Mouse (Mus musculus) ovary, postnatal 36 days (tissue): Measurements from ENCODE around the gene Tmem9b.

ENCODE experiments used
- DNase-seq: peaks from one replicate; pipeline ENCODE4 v3.0.0; 2022; ENCODE audit warnings: low spot score, mixed read lengths

Tmem9b gene

GRCm38 (mm10) chr7:109739822-109740370 is 12.8 kb downstream of the Tmem9b start:
- DNase-seq: no peak

DNA sequence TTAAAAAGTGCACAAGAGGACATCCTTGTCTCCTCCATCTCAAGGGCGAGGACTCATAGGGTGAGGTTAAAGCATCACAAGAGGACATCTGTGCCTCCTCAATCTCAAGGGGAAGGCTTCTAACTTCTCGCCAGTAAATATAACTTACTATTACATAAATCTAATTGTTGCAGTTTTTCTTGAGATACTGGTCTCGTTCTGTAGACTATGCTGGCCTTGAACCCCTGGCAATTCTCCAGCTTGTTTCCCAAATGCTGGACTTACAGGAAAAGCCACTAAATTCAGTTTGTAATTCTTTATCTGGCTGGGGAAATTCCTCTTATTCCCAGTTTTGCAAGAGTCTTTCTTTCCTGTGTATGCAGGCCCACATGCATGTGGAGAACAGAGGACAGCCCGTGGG is 17.9 kb downstream of the Tmem9b start:
- no peak for DNase-seq

DNA sequence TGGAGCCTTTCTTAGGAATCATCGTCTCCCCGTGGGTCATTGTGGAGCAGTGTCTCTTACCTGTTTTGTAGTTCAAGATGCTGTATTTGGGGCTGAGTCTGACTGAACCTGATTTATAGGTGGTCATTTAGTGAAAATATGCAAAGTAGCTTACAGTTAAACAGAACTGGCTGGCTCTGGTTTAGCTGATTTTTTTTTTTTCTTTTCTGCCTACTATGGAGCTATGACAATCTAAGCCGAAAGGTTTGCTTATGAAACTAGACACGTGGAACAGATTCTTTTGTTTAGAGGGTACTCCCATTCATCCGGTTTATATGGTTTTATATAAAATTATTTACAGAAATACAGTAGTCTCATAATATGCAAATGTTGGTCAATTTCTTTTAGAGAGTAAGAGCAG is 21.0 kb downstream of the Tmem9b start, which contains the start of gene Ascl3:
Ascl3 (minus strand) TSS at position 101 of the 400 bp plus-strand sequence.
- no peak for DNase-seq

DNA sequence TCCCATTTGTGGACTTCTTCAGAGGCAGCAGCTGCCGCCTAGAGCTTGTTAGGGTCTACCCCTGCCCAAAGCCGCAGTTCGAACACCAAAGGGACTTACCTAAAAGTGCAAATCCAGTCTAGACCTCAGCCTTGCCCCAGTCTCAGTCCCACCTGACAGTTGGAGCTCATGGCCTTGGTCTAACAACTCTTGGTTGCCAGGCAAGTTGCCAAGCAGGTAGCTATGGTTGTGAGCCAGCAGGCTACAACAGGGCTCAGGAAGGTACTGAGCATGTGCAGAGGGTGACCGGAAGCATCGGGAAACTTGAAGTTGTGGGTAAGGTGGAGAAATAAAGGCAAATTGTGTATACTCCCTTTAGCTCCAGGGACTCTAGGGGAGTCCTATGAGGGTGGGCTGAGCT is 29.0 kb downstream of the Tmem9b start, which contains the start of gene BC051019:
BC051019 (minus strand) TSS at position 154 of the 400 bp plus-strand sequence.
- no peak for DNase-seq

DNA sequence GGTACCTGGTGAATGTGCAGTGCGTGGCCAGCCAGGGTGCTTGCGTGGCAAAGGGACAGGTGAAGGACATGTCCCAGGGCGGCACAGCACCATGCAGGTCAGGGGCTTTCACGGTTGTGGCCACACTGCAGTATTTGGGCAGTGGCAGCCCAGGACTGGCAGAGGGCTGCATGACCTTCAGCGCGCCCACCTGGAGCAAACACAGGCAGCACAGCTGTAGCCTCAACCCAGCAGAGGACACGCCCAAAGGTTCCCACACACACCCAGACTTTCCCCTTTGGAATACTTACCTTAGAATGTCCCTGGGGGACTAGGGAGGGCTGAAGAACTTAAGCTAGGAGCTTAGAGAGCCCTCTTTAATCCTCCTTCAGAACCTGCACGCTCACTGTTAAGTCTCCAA is 29.6 kb downstream of the Tmem9b start:
- no peak for DNase-seq

- no peak for DNase-seq
Measured at GRCm38 (mm10) chr7:109722618-109723017, 30.1 kb downstream of the Tmem9b start.

GRCm38 (mm10) chr7:109719286-109719685 is 33.4 kb downstream of the Tmem9b start:
- no peak for DNase-seq

GRCm38 (mm10) chr7:109713434-109713982 is 39.2 kb downstream of the Tmem9b start:
- no peak for DNase-seq

DNA sequence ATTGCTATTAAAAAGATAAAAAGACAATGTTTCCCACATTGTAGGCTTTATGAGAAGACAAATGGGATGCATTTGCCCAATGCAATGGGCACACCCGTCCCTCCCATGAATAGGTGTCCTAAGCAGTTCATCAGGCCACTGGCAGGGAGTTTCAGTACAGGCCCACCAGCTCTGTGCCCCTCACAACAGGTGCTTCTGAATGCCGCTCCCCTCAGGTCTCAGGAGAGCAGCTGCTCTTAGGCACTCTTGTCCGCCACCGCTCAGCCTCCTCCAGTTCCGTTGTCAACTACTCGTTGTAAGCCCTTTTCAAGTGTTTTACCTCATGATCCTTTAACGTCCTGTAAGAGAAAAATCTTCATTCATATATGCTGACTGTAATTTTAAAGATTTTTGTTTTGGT is 40.5 kb downstream of the Tmem9b start:
- DNase-seq: no peak

- DNase-seq: no peak
Measured at GRCm38 (mm10) chr7:109710069-109710468, 42.6 kb downstream of the Tmem9b start.

DNA sequence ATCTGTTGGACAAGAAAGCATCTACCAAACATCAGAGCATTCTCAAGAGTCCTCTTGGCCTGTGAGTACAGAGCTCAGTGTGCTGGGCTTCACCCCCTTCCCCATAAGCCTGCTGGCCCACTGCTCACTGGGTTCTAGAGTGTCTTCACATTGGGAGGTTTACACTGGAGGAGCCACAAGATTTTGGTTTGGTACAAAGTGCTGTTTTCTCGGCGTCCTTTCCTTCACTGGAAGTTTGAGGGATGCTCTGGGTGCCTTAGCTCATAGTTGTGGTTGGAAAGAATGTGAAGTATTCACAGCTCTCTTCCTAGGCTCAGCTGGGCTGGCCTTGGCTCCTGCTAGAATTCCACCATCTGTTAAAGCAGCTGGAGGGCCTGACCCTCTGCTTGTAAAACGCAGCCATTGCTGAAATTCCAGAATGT is 43.7 kb downstream of the Tmem9b start:
- no peak for DNase-seq

DNA sequence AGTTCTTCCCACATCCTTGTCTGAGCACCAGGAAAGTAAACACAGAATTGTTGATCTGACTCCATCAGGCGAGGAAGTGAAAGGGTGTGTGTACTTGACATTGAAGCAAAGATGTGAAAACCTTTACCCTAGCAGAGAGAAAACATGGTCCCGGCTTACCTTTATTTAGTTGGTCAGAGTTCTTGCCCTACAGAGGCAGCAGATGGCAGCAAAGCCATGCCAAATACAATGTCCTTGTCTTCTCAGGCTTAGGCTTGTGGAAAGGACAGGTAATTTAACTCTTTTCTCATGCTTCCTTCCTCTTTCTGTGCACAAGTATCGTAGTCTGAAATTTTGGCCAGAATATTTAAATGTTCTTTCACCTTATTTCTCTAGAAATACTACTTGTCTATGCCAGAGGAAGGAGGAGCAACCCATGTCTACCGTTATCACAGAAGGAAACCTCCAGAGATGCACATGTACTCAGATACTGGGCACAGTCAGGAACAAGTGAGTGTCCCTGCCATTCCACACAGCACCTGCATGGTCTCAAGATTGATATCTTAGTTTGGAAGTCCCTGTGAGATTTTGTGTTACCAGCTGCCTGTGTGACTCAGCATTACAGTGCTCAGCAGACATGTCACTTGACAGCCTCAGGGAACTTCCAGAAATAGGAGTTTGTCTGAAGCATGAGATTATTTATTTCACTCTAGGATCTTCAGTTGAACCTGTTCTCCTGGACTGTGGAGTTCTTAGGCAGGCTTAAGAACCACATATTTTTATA is 45.5 kb downstream of the Tmem9b start:
- no peak for DNase-seq

DNA sequence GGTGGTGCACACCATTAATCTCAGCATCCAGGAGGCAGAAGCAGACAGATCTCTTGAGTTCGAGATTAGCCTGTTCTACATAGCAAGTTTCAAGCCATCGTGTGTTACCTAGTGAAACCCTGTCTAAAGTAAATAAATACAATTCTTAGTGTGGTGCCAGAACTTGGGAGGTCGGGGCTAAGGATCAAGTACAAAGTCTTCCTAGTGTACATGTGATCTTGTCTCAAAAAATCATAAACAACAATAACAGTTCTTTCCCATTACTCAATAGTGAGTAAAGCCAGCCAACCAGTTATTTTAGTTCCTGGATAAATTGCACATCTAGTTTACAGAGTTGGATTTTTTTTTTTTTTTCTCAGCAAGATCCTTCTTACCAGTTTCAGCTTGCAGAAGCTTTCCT is 48.2 kb downstream of the Tmem9b start:
- no peak for DNase-seq

DNA sequence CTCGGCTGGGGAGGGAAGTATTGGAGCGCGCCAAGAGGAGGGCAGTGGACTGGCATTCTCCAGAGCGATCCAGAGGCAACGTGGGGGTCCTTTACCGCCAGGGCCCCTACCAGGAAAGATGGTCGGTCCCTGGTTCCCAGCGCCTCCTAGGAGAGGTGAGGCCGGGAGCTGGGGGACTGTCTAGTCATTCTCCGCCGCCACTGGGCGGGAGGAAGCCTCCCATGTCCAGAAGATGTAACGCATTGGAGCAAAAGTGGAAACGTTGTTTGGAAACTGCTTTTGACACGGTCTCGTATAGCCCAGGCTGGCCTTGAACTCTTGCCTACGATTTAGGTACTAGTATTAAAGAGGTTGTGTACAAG is 48.7 kb downstream of the Tmem9b start:
- no peak for DNase-seq

- DNase-seq: peak; percentile 97
Measured at GRCm38 (mm10) chr7:109703190-109704015, 49.3 kb downstream of the Tmem9b start, which contains the start of the genes St5 and Akip1. Gene St5, minus strand, starts transcription at chr7:109703605. Gene Akip1, plus strand, starts transcription at chr7:109703690.

- DNase-seq: no peak
Measured at GRCm38 (mm10) chr7:109702721-109703120, 50.0 kb downstream of the Tmem9b start.

- no peak for DNase-seq
Measured at GRCm38 (mm10) chr7:109700213-109700612, 52.5 kb downstream of the Tmem9b start.

DNA sequence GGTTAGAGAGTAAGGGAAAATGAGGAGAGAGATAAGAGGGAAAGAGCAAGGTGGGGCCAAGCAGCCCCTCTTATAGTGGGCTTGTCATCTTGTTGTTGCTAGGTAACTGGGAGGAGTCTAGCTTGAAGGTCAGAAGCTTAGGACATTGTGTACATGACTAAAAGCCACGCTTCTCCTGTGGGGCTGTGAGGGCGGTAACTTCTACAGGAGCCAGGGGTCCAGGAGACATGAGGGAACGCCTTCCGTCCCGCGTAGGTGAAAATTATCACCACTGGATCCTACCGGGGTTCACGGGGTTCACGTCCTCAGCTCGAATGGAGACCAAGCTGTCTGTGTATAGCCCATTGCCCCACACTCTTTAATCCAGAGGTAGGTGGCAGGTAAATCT is 57.3 kb downstream of the Tmem9b start:
- DNase-seq: no peak

DNA sequence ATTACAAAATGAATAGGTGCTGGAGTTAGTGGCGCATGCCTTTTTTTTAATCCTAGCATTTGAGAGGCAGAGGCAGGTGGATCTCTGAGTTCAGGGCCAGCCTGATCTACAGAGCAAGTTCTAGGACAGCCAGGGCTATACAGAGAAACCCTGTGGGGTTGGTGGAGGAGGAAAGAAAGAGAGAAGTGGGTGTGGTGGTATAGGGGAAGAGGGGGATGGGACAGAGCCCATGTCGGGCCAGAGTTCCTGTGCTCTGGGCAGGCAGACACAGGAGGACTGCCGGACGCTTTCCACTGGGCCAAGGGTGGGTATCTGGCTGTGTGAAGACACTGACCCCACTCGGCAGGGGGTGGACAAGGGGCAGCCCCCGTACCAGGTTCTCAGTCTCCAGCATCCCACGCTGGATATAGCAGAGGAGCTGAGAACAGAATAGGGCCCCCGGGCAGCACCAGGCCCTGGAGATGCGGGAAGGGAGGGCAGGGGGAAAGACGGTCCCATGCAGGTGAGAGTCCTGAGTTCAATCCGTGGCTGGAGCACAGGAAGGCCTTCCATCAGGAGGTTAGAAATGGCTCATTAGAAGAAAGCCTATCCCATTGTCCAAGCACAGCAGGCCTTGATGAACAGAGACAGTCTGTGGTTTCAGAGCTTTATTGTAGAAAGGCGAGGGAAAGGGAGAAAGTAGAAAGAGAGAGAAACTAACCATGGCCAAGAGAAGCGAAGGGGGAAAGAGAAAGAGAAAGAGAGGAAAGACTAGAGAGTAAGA is 57.9 kb downstream of the Tmem9b start:
- no peak for DNase-seq

DNA sequence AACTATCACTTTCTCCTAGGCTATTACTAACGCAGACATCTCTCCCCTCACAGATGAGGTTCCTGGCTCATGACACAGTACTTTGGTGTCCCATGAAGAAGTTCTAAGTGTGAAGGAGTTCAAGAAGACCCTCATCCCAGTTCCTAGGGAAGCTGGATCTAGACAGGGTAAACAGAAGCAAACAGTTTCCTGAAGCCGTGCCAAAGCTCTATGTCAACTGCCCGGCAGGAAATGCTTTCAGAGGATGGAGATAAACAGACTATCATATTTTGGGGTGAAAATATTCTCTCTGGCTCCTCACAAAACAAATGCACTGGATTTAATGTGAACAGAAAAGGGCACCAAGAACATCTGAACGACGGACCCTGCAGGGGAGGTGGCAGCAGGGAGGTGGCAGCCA is 61.7 kb downstream of the Tmem9b start:
- DNase-seq: no peak

DNA sequence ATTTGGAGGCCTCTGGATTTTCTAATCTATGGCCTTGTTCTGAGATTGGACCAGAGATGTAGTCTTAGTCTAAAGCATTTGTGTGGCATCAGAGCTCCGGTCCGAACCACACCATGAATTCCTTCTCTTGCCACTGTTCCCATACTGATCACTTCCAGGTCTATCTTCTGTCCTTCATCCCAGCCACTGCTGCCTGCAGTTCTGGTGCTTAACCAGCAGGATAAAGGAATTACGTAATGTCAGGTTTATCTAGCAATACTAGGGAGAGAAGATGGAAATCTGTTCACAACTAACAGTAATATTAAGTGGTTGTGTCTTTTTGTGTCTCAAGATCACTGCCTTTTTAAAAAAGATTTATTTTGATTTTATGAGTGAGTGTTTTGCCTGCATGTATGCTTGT is 62.6 kb downstream of the Tmem9b start:
- no peak for DNase-seq
